Mouse (Mus musculus): ENCODE data around the gene Henmt1.

Henmt1 gene

DNA sequence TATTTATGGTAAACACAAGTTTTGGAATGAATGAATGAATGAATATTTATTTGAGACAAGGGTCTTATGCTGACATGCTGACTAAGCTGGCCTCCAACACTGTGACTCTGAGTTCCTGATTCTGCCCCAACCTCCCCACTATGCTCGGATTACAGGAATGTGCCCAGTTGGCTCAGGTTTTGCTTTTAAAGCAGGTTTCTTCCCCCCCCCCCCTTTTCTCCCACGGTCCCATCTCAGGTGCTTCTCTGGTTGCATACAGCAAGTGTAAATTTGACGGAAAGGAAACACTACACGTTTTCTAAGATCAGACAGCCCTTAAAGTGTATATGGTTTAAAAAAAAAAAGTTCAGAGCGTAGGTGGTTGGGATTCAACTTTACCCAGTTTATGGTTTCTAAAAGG lies at the start of gene Henmt1:
Gene Henmt1, plus strand, starts transcription at position 301 of the 400 bp plus-strand sequence.
- DNase-seq (ENCODE audit: low spot score), result no peak

- DNase-seq (ENCODE audit: low spot score), result no peak
Measured at GRCm38 (mm10) chr3:108889908-108890307, 49.8 kb upstream of the Henmt1 start, which contains the start of gene Fndc7. Fndc7 (minus strand) TSS chr3:108890008.

DNA sequence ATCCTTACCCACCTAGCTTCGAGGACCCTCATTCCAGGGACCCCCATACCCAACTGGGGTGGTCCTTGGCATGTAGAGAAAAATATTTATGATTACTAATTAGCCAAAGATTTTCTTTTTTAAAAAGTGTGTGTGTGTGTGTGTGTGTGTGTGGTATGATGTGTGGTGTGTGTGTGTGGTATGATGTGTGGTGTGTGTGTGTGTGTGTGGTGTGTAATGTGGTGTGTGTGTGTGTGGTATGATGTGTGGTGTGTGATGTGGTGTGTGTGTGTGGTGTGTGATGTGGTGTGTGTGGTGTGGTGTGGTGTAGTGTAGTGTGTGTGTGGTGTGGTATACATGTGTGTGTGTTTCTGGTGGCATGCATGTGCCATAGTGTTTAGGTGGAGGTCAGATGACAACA lies 47.6 kb upstream of the Henmt1 start:
- no peak for DNase-seq (ENCODE audit: low spot score)

GRCm38 (mm10) chr3:108892914-108893313 lies 46.8 kb upstream of the Henmt1 start:
- DNase-seq (ENCODE audit: low spot score), result no peak

- no peak for DNase-seq (ENCODE audit: low spot score)
Measured at GRCm38 (mm10) chr3:108898640-108899039, 41.0 kb upstream of the Henmt1 start.

GRCm38 (mm10) chr3:108900147-108900546 lies 39.5 kb upstream of the Henmt1 start:
- DNase-seq (ENCODE audit: low spot score), result no peak

DNA sequence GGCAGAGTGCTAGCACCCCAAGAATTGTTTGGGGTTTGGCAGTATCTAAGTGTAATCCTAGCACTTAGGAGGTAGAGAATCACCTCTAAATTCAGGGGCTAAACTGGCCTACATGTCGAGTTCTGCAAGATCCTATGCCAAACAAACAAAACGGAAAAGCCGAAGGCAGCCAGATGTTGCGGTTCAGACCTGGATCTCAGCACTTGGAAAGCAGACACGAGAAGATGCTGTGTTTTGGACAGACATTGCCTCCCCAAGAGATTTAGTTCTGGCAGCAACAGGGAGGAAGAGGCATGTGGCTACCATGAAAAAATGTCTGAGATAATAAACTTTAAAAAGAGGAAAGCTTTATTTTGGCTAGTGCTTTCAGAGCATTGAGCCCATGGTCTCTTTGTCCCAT lies 39.0 kb upstream of the Henmt1 start:
- no peak for DNase-seq (ENCODE audit: low spot score)

DNA sequence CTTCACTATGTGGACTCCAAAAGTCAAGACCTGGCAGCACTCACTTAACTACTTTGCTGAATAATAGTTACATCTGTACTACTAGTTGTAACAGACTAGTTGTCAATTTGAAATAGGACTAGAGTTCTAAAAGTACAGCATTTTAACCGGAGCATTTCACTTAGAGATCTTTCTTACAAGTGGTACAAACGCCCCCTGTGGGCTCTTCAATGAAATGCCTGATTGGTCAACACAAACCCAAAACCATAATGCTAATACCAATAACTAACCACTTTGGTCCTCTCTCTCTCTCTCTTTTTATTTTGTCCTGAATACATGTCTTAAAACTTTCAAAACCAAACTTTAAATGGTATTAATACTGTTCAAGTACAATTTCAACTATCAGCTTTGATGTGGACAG lies 37.6 kb upstream of the Henmt1 start:
- no peak for DNase-seq (ENCODE audit: low spot score)

DNA sequence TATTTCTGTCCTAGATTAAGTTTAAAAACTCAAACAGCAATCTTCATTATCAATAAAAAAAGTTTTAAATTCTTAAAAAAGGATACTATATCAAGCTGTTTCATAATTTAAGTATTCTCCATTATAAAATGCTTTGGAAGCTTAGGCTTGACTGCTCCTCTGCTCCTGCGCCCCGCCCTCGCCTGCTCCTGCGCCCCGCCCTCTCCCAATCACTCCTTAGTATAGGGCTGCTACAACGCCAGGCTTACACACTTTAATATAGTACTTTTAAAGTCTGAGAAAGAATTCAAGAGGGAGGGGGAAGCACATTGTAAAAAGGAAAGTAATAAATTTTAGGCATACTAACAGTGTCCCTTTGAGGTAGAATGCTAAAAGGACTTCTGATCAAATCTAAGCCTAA lies 36.7 kb upstream of the Henmt1 start:
- DNase-seq (ENCODE audit: low spot score), result no peak

DNA sequence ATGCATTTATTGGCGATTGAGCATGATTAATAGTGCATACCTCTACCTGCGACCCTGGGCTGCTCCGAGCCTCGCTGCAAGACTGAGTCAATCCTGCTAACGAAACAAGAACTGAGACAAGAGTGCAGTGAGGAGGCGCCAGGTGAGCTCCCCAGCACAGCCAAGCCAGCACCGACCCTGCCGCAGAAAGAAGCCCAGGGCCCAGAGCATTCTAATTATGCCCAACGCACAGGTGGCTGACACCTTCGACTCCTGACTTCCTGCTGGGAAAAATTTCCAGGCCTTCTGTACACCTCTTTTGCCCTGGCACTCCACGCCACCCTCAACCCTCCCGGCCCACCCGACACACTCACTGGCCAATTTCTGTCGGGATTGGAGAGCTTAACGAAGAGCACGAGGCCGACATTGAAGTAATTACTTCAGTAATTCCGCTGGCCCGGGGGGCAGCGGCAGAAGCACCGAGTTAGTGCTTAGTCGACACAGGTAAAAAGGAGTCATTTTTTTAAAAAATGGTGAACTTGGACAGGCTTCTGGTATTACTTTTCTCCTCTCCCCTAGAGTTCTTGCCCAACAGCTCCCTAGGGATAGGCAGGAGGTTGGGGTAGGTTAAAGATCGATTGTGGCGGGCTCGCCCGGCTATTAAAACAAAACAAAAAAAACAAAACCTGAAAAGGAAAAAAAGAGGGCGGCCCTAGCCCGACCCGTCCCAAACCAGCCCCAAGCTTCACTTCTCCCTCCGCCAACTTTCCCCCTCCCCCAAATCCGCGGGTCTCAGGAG lies 29.2 kb upstream of the Henmt1 start:
- no peak for DNase-seq (ENCODE audit: low spot score)

DNA sequence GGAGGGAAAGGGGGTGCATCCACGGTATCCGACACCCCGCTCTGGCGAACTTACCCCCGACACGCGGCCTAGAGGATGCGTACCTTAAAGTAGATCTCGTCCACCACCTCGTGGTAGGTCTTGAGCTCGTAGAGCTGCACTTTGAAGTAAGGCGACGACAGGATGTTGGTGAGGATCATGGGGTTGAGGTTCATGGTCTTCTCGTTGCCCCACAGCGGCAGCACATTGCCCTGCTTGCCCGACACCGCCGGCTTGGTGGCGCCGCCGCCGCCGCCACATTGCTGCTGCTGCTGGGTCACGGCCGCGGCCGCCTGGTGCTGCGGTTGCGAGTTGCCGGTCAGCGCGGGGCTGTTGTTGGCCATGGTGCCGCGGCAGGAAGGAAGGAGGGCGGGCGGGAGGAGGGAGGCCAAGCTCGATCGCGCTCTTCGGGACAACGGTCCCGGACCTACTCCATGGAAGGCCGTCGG lies 28.6 kb upstream of the Henmt1 start:
- DNase-seq (ENCODE audit: low spot score), result peak; percentile 45

DNA sequence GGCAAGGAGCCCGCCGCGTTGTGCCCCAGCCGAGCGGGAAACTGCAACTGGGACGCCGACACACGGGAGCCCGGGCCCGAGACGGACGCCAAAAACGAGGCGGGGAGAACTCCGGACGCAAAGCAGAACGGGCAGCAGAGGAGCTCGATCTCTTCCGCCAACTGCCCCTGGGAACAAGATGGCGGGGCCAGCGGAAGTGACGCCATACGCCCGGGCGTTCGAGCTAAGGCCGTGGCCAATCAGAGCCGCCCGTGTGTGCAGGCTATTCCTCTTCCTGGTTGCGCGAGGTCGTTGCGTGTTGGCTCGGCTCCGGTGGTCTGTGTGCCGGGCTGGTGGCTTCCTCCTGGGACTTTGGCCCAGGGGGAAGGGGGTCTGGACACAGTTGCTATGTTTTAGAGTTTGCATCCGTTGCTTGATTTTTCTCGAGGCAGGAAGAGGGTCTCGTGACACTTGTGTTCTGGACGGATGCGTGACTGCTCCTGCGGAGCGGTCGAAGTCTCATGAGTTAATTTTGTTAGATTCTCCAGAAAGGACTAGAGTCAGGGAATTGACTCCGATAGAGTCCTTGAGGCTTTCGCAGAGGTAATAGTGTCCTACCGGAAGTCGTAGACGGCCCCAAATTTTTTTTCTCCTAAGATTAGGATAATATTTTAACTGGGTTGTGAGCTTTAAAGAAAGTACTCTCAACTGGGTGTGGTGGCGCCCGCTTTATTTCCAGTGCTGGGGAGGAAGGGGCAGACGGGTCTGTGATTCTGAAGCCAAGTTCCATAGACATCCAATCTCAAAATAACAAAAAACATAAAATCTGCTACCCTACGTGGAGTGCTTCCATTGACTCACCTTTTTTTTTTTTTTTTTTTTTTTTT lies 27.9 kb upstream of the Henmt1 start, which contains the start of gene Prpf38b:
Gene Prpf38b, minus strand, starts transcription at position 180 of the 866 bp plus-strand sequence.
- peak; percentile 90 for DNase-seq (ENCODE audit: low spot score)

- DNase-seq (ENCODE audit: low spot score), result no peak
Measured at GRCm38 (mm10) chr3:108915999-108916398, 23.7 kb upstream of the Henmt1 start.

DNA sequence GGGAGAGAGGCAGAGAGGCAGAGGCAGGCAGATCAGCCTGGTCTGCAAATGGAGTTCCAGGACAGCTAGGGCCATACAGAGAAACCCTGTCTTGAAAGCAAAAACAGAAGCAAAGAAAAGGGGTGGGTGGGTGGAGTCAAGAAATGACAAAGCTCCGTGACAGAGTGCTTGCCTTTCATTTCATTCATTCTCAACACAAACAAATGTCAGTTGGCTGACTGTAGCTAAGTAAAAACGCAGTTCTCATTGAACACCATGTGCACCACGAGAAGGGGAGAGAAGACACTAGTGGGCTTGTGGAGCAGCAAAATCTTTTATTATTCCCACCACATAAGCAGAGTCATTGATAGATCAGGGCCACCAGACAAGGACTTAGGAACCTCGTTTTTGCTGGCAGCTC lies 22.8 kb upstream of the Henmt1 start:
- no peak for DNase-seq (ENCODE audit: low spot score)

GRCm38 (mm10) chr3:108917986-108918385 lies 21.7 kb upstream of the Henmt1 start:
- no peak for DNase-seq (ENCODE audit: low spot score)

GRCm38 (mm10) chr3:108918852-108919251 lies 20.8 kb upstream of the Henmt1 start:
- no peak for DNase-seq (ENCODE audit: low spot score)

GRCm38 (mm10) chr3:108920442-108921070 lies 19.1 kb upstream of the Henmt1 start:
- DNase-seq (ENCODE audit: low spot score), result no peak

GRCm38 (mm10) chr3:108921822-108922221 lies 17.9 kb upstream of the Henmt1 start:
- DNase-seq (ENCODE audit: low spot score), result no peak

GRCm38 (mm10) chr3:108925677-108926076 lies 14.0 kb upstream of the Henmt1 start:
- DNase-seq (ENCODE audit: low spot score), result no peak

DNA sequence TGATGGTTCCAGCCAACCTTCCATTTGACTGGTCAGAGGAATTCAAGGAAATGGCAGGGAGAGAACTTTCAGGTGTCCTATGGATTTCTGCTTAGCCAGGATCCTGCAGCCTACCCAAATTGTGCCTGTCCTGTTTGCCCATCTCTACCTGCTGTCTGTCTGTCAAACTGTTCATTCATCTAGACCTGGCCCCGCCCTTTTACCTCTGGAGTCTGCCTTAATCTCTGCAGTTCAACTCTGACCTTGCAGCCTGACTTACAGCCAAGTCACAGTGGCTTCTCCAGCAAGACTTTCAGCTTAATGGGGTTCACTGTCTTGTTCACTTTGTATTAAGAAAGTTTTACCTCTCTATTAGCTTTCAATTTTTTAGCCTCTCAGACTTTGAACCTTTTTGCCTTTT lies 13.4 kb upstream of the Henmt1 start:
- DNase-seq (ENCODE audit: low spot score), result no peak

DNA sequence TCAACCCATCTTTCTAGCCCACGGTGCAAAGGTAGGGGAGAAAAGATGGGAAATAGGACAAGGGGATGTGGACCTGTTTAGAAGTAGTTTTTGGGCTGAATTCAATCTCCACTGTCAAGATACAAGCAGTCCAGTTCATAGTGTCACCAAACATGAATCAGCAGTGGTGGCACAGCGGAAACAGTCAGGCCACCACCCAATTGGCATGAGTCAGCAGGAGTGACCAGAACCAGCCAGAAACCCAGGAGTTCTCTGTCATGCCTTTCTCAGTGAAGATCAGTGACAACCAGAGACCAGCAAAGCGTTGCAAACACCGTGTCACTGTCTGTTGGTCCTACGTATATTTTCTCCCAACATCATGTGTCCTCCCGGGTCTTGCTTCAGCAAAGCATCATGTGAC lies 6.1 kb upstream of the Henmt1 start:
- no peak for DNase-seq (ENCODE audit: low spot score)

DNA sequence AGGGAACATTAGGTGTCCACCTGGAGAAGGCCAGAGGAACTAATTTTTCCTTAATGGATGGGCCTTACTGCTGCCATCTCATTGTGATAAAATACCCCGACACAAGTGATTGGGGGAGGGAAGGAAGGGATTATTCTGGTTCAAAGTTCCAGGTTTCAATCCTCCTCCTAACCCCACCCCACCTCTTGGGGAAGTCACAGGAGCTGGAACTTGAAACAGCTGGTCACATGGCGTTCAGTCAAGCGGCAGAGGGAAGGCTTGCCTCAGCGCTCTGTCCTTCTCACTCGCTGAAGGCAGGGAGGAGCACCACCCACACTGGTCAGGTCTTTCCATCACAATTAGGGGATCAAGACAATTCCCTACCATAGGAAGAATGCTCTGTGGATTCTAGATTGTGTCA lies 982 bp upstream of the Henmt1 start:
- DNase-seq (ENCODE audit: low spot score), result no peak

Data from ovary, postnatal 14 days (tissue).